Mouse (Mus musculus) cerebellum, postnatal 4 days (tissue): Measurements from ENCODE around the gene Rnf40.
A peak's percentile ranks its signal among the peaks of the same experiment; 100 is the strongest.
"Not testable (repeated sequence)": the region's sequence is repeated elsewhere in the genome, so short reads cannot be mapped to it uniquely, and the experiment has no call there.

Experiments used
- DNase-seq, 2 experiments: peaks; one replicate each; pipeline ENCODE4 v3.0.0; 2022; ENCODE audit warnings: low spot score in 2 of 2, mixed read lengths in 1 of 2

The Rnf40 gene

DNA sequence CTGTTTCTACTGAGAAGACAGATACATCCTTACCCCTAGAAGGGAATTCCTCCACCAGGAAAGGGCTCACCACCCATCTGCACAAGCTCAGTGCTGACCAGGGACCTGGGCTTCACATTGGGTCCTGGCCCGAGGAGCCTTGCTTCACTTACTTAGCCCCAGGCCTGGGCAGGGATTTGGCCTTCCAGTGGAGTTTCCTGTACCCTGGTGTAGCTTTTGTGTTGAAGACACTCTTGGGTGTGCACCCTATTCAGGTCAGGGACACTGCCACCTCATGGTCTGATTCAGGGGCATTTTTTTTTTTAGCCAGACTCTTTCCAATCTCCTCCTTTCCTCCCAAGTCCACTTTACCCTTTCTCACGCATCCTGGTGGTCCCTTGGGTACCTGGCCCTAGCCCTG is 14.3 kb downstream of the Rnf40 start:
- no peak for DNase-seq

DNA sequence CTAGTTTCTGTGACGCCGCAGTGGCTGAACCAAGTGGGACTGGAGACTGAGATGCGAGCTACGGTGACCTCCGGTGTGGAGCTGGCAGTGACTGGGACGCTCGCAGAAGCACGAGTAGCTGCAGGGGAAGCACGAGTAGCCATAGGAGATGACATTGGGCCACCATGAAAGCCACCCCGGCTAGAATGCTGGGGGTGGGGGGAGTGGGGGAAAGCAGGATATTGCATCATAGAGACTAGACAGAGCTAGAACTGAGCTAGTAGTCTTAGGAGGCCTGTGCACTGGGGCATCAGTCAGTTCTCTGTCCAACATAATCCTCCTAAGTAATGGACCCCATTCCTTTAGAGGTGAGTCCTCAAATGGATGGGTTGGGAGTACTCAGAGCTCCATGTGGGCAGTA is 15.7 kb downstream of the Rnf40 start:
- DNase-seq: no peak

DNA sequence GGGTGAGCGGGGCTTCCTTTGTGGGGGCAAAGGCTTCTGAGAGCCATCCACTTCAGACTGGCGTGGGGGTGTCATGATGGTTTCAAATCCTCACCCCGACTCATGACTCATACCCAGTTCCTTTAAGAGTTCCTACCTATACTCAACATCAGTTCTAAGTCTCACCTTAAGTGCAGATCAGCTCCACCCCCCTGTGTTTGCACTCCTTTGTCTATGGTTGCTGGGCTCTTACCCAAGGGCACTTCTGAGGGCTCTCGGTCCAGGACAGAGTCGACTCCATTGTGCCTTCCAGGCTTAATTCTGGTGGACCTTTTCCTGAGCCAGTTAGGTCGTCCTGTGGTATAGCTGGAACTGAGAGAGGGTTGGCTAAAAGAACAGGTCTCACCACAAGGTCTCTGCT is 18.6 kb downstream of the Rnf40 start:
- no peak for DNase-seq

DNA sequence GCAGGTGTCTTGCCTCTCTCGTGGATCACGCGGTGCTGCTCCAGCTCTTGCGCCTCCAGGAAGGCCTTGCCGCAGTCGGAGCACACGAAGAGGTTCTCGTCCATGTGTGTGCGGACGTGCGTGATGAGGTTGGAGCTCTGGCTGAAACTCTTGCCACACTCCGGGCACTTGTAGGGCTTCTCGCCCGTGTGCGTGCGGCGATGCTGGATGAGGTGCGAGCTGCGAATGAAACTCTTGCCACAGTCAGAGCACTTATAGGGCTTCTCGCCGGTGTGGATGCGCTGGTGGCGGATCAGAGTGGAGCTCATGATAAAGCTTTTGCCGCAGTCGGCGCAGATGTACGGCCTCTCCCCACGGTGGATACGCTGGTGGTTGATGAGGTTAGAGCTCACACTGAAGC is 22.4 kb downstream of the Rnf40 start:
- no peak for DNase-seq

DNA sequence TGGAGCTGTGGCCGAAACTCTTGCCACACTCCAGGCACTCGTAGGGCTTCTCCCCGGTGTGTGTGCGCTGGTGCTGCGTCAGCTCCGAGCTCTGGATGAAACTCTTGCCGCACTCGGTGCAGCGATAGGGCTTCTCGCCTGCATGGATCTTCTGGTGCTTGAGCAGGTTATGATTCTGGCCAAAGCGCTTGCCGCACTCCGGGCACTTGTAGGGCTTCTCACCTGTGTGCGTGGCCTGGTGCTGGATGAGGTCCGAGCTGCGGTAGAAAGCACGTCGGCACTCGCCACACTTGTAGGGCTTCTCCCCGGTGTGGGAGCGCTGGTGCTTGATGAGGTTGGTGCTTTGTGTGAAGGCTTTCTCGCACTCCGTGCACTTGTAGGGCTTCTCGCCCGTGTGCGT is 23.0 kb downstream of the Rnf40 start:
- no peak for DNase-seq

DNA sequence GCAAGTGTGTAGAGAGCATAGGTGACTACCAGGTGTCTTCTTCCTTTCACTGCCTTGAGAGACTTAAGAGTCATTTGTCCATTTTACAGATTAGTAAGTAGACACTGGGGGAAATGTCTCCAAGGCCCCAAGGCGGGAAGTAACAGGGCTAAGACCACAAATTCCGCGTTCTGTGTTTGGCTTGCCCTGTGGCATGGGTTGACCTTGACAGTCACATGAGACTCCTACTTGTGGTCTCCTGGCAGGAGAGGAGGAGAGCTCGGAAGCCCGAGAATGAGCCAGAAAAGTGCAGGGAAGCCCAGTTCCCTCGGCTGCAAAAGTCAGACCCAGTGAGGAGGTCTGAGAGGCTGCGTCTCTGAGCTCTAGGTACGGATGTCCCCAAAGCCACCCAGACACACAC is 24.9 kb downstream of the Rnf40 start:
- DNase-seq: no peak

DNA sequence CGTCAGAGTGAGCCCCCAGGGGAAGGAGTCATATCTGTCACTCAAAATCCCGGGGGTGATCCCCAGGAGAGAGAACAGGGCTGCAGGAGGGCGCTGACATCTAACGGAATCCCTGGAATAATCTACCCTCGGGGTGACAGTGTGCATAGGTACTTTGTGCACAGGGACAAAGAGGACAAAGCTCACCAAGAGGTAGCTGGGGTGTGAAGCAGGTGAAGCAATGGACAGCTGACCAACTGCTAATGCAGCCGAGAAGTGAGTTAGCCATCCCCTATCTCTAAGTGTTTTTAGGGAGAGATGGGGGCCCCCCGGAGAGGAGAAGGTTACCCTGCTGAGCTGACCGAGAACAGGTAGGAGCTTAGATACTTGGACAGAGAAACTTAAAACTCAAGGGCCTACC is 25.5 kb downstream of the Rnf40 start:
- no peak for DNase-seq

DNA sequence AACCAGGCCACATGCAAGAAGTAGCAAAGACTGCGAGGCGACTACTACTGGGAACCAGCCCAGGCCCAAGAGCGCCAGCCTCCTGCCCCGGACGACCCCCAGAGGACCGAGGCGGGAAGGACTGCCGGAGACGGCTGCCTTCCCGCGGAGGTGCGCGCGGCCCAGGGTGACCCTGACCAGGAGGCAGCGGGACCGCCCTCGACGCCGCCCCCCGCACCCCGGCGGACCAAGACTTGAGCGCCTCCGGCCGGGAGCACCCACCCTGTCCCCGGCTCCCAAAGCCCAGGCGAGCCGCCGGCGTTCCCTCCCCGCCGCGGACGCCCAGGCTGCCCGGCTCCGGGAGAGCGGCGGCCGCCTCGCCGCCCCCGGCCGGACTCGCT is 25.9 kb downstream of the Rnf40 start:
- DNase-seq: peak in 1 of 2 experiments; percentile 26

DNA sequence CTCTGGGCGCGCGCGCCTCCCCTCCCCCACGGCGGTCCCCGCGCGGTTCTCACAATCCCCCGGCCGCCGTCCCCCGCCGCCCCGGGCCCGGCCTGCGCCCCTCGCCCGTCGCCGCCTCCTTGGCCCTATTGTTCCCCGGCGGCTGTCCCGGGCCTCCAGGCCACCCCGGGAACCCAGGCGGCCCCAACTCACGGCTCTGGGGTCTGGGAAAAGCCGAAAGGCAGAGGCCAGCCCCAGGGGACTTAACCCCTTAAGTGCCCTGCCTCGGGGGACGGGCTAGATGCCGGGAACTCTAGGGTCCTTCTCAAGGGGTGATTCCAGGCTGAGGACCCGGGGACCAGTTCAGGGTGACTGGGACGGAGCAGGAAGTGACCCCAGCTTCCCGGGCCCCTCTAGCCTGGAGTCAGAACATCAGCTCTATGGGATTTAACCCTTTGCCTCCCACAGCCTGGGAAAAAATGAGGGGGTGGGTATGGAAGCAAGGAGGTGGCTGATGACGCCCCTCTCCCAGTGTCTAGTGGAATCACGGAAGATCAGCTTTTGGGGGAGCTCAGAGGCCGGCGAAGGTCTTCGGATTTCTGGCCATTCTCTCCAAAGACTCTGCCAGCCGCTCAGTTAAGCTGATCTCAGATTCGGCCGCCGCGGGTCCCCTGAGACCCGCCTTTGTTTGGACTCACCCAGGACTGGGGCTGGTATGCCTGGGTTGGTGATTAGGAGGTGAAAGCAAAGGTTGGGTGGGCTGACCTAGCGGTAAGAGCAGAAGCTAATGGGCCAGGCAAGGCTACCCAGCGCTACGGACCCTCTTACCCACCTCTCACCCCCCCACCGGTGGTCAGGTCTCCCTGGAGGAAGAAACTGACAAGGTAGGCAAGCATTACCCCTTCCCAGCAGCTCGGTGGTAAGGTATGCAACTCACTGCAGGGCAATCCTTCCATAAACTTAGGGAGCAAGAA is 26.6 kb downstream of the Rnf40 start, which contains the start of gene Zfp629:
Zfp629 (minus strand) TSS at position 907 of the 953 bp plus-strand sequence.
- DNase-seq: peak; percentile 57 to 82

DNA sequence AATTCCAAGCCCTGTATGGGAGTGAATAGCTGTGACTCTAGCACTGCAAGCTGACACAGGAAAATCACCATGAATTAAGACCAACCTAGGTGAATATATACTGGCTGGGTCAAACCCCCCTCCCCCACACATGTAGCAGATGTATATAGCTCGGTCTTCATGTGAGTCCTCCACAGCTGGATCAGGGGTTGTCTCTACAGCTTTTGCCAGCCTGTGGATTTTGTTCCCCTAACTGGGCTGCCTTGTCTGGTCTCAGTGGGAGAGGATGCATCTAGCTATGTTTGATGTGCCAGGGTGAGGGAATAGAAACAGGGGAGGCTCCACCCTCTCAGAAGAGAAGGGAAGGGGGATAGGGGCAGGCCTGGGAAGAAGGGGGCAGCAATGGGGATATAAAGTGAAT is 27.8 kb downstream of the Rnf40 start:
- DNase-seq: no peak

DNA sequence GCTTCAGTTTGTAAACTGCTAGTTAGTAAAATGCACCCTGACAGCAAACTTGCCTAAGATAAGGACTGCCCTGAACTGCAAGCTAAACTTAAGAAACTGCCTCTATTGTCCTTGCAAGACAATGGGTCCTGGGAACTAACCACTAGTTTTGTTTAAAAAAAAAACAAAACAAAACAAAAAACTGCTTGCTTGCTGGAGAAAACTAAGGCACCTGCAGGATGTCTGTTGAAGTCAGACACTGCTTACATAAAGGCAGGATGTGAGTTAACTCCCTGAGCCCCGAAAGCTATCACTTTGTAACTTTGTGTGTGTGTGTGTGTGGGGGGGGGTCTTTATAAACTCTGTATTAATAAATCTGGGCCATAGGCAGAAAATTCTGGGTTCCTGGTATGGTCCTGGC is 28.3 kb downstream of the Rnf40 start:
- no peak for DNase-seq

DNA sequence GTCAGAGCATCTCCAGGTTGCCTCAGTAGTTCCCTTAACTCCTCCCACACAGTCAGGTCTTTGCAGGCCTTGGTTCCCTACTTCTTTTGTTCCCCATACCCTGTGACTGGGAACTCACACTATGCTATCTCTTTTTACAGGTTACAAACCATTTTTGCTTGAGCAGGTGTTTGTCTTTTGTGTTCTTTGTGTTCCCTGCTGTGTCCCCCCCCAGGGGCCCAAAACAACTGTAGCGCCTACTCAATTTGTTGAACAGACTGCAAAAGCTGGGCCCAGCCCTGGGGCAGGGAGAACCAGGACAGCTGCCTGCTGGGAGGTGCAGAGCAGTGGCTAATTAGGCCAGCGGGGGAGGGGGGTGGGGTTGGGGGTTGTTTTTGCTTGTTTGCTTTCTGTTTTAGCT is 29.4 kb downstream of the Rnf40 start:
- no peak for DNase-seq

DNA sequence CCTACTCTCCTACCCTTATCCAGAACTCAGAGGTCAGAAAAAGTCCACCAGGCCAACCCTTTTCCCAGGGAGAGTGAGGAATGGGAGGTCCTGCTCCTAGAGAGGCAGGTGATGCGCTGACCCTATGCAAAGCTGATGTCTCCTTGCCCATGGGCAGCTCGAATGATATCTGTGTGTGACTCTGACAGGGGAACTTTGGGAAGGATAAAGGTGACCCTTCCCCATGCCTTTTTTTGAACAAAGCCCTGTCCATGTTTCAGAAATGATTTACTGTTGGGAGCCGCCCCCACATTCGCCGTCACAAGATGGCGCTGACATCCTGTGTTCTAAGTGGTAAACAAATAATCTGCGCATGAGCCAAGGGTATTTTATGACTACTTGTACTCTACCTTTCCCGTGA is 29.8 kb downstream of the Rnf40 start:
- not testable (repeated sequence) for DNase-seq

DNA sequence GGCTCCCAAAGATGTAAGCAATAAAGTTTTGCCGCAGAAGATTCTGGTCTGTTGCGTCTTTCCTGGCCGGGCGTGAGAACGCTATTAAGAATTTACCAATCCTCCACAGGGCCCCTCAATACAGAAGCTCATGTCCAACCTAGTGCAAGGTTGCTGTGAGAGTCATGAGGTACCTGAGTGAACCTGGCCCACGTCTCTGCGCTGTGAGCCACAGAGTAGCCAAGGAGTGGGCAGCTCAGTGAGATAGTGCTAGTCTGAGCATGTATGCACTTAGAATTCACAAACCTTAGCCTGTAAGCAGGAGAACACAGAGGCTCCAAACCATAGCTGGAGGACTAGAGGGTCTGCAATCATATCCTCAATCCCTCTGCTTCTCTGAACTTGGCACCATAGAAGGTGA is 37.5 kb downstream of the Rnf40 start:
- no peak for DNase-seq

DNA sequence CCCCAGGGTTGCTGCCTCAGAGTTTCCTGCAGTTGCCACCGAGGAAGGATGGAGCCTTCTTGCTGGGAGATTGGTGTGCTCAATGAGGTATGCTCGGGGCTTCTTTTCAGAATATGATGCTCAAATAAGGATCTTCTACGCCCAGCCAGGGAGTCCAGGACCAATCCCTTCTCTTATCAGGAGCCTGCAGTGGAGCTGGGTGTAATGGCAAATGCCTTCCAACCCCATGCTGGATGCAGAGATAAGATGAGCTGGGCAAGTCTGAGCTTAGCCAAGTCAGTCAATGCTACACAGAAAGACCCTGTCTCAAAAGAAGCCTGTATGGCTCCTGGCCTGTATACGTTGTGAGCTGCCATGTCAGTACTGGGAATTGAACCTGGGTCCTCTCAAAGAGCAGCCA is 37.9 kb downstream of the Rnf40 start:
- no peak for DNase-seq

DNA sequence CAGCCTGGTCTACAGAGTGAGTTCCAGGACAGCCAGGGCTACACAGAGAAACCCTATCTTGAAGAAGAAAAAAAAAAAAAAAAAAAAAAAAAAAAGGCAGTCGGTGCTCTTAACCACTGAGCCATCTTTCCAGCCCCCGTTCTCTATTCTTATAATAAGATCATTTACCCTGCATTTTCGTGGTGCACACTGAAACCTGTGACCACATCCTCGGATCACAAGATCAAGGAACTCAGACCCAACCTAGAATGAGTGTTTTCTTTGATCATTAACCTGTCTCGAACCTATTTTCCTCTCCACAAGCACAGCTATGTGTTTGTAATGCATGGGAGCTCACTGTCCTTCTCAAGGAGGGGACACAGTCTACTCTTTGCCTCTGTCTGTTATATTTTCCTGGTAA is 40.1 kb downstream of the Rnf40 start:
- no peak for DNase-seq

DNA sequence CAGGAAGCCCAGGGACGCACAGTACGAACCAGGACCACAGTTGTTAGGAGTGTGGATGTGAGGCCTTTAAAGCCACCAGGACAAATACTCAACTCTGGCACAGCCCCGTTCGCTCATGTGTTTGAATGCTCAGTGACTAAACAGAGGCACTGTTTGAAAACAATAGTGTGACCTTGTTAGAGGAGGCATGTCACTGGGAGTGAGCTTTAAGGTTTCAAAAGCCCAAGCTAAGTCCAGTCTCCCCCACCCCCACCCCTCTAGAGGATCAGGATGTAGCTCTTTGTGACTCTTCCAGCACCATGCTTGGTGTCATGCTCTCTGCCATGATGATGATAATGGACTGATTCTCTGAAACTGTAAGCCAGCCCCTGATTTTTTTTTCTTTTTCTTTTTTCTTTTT is 42.8 kb downstream of the Rnf40 start:
- DNase-seq: no peak

DNA sequence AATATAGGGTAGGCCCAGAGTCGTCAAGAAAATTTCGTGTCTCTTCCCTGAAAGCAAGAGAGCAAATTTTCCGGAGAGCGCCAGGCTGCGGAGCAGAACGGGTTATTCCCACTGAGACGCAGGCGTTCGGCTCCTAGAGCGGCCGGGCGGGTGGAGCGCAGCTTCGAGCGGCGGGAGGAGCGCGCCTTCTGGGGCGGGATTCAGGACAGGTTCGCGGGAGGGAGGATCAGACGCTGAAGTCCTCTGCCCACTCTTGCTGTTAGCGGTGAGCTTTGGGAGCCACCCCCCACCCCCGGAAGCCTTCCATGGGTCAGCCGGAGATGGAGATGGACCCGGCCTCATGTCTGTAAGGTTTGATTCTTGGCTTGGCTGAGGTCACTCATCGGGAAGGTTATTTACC is 48.4 kb downstream of the Rnf40 start:
- DNase-seq: peak; percentile 56 to 72

DNA sequence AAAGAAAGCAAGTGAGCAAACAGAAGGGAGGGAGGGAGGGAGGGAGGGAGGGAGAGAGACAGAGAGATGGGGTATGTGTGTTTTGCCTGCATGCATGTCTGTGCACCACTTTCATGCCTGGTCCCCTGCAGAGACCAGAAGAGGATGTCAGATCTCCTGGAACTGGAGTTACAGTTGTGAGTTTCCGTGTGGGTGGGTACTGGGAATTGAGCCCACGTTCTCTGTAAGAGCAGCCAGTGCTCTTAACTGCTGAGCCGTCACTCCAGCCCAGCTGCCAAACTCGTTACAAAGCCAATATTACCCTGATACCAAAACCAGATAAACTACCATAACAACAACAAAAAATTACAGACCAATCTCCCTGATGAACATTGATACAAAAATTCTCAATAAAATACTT is 52.7 kb downstream of the Rnf40 start:
- DNase-seq: no peak

DNA sequence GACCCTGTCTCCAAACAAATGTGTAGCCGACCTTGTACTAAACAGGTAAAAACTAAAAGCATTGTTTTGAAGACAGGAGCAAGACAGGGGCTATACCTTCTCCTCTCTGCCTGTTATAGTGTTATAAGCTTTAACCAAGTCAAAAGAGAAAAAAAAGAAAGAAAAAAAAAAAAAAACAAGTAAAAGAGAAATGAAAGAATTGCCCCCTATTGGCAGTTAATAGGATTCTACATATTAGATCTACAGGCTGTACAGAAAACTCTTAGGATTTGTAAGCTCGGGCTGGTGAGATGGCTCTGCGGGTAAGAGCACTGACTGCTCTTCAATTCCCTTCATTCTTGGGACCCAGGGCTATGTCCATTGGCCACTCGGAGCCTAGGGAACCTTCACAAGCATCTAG is 53.7 kb downstream of the Rnf40 start:
- no peak for DNase-seq

DNA sequence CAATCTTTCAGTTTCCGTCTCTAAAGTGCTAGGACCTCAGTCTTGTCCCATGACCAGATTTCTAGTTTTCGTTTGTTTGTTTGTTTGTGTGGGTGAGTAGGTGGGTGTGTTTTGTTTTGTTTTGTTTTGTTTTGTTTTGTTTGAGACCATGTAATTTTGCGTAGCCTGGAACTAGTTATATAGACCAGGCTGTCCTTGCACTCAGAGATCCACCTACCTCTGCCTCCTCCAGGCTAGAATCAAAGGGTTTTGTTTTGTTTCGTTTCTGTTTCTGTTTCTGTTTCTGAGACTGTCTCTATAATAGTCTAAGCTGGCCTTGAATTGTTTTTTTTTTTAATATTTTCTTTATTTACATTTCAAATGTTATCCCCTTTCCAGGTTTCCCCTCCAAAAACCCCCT is 57.8 kb downstream of the Rnf40 start:
- no peak for DNase-seq

DNA sequence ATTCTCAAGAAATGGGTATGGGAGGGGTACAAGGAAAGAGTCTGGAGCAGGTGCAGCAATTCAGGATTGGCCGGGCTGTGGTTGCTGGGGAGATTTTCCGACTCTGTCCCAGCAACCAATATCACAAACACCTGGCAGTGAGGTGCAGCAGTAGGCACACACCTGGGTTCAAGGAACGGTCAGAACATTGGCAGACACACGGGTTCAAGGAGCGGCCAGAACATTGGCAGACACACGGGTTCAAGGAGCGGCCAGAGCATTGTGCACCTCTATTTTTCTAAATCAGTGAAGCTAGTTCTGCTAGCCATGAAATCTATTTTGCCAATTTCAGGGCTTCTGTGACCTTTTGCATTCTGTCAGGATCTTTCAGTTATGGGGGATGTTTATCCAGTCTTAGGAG is 59.0 kb downstream of the Rnf40 start:
- not testable (repeated sequence) for DNase-seq

DNA sequence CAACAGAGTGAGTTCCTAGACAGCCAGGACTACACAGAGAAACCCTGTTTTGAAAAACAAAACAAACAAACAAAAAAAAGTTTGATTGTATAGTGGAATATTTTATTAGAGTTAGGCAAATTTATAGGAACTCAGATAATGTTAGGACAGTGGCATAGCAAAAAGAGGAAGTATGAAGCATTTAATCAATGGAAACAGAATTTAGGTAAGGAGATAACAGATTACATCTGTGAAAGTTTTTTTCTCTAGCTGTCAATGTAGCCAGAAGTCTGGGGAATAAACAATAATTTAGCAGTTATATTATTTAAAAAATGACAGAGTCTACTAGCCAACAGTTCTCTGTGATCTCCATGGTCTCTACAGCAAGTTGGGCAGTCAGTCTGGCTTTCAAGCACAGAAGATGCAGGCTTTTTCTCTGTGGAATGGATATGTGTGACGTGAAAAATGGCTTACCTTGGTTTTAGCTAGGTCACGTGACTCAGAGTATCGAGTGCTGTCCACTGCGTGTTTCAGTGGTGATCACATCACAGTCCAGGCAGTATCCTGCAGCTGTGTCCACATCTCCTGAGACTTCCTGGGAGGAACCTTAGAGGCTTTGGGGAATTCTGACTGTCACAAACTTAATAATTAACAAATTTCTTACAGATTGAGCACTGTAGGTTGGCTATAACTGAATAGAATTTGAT is 60.1 kb downstream of the Rnf40 start:
- DNase-seq: no peak
